Mouse (Mus musculus) cerebellum, postnatal 14 days (tissue): ENCODE data around the gene Aig1.
A peak's percentile ranks its signal among the peaks of the same experiment; 100 is the strongest.
"Not testable (repeated sequence)": the region's sequence is repeated elsewhere in the genome, so short reads cannot be mapped to it uniquely, and the experiment has no call there.

Experiments
- DNase-seq, 2 experiments: peaks; one replicate each; pipeline ENCODE4 v3.0.0; 2021; ENCODE audit warnings: mixed read lengths in 2 of 2

Gene Aig1

GRCm38 (mm10) chr10:13868371-13869321 lies at the start of gene Aig1:
Gene Aig1, minus strand, starts transcription at chr10:13868980.
- peak; percentile 82 to 88 for DNase-seq

GRCm38 (mm10) chr10:13916645-13917342 lies 48.0 kb upstream of the Aig1 start:
- DNase-seq = peak; percentile 67 to 72

DNA sequence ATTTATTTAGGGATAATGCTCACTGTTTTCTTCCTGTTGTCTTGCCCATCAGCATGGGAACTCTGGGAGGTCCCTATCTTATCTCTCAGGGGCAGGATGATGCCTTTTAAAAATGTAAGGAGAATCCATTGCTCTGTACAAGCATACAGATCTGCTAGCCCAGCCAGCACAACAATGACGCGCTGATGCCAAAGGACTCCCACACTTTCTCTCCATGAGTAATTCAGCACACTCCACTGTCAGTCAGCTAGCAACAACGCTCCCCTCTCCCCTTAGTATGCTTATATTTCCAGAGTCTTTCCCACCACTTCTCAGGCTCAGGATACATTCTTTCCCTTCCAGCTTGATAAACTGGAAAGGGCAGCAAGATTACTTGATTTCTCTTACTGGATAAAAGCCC lies 46.4 kb upstream of the Aig1 start:
- DNase-seq = no peak

DNA sequence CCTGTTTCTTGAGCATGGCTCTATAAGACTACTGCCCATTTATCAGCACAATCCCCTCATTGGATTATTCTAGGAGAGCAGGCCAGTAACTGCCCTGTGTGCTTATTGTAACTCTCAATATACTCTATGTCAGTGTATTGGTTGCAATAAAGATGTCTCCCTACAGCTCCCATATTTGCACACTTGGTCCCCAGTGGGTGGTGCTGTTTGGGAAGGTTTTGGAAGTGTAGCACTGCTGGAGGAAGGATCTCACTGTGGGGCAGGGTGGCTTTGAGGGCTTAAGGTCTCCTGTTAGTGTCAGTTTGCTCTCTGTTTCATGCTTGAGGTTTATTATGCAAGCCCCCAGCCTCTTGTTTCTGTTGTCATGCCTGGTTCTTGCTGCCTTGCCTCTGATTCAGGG lies 44.9 kb upstream of the Aig1 start:
- peak in 1 of 2 experiments; percentile 12 for DNase-seq

DNA sequence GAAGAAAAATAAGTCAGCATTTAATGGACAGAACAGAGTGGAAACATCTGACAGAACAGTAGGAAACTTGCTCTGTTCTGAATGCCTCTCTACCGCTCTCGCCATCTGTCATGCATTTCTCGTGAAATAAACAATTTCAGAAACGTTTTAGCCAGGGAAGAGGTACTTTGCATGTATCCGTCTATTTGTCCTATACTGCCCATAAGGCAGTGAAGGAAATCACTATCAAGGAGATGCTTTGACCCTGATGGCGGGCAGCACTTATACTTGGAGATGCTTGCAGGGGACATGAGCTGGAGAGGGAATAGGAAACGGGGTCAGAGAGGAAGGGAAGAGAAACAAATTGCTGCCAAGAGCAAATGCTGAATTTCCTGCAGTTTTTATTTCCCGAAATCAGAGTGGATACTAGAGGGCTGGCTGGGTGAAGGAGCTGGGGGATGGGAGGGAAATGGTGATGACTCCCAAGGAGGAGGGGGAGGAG lies 37.5 kb upstream of the Aig1 start:
- peak; percentile 57 to 74 for DNase-seq

GRCm38 (mm10) chr10:13905618-13906017 lies 36.8 kb upstream of the Aig1 start:
- peak; percentile 10 to 45 for DNase-seq

DNA sequence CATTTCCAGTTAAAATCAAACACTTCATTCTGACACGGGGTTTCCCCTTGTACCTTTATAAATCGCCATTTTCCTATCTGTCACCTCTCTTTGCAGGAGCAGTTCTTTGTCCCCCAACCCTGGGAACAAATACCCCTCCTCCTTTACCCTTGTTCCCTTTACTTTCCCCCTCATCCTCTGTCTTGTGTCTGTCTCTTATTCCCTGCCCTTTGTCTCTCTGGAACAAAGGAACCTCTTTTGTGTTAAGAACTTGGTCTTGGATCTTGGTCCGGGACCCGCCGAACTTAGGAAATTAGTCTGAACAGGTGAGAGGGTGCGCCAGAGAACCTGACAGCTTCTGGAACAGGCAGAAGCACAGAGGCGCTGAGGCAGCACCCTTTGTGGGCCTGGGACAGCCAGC lies 24.0 kb upstream of the Aig1 start:
- not testable (repeated sequence) for DNase-seq

GRCm38 (mm10) chr10:13882975-13883875 lies 14.4 kb upstream of the Aig1 start:
- DNase-seq = peak in 1 of 2 experiments; percentile 30

DNA sequence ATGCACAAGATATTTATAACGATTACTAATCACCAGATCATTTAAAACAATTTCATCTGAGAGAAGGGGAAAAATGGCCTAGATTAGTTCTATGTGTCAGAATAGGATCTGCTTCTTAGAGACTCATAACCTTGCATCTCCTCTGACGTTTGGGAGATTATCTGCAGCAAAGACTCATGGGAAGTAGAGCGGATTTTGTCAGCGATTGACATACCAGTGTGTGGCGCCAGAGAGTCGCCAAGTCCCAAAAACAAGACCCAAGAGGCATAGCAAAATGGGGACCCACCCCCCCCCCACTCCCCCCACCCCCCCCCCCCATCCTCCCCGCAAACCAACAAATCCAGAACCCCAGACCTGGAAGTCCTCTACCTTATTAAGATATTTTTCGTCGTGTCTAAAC lies 13.7 kb upstream of the Aig1 start:
- no peak for DNase-seq

DNA sequence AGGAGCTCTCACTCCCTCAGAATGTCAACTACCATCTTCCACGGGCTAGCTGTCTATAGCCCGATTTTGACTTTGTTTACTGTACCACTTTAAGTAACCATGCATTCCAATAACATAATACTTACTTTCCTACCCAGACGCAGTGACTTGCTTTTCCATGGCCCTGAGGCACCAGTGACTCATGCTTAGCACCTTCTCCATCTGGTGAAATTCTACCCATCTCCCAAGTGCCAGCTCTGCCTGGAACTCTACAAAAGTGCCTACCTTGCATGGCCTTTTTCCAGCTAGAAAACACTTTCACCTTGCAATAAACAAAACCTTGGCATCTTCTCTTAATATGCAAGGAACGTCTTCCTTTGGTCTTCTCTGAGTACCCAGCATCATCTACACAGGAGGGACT lies 9.9 kb upstream of the Aig1 start:
- no peak for DNase-seq

GRCm38 (mm10) chr10:13875038-13875420 lies 6.2 kb upstream of the Aig1 start:
- no peak for DNase-seq

DNA sequence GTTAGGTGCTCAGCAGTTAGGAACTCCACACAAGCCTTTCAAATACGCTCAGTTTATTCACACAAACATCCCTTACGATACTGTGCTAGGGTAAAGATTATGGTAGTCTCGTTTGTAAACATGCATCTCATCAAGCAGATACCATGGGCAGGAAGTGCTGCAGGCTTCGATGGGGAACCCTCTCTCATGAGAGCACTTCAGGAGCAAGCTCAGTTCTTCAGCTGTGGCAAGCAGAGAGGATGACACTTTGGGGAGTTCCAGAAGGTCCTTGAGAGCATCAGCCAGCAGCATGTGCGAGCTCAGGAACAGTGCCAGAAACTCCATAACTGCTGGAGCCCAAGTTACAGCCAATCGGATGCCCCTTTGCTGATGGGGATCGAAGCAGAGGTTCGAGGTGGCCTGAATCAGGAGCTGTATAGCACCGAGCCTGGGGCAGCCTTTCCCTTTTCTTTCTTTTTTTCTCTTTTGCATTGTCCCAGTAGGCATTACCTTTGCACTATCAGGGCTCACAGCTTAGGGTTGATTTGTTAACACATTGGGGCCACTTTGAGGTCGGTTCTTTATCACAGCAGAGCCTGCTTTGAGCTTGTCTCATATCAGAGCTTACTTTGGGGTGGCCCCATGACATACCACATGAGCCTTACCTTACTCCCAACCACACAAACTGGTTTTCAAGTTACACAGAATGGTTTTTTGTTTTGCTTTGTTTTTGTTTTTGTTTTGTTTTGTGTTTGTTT lies 5.7 kb upstream of the Aig1 start:
- DNase-seq = no peak

DNA sequence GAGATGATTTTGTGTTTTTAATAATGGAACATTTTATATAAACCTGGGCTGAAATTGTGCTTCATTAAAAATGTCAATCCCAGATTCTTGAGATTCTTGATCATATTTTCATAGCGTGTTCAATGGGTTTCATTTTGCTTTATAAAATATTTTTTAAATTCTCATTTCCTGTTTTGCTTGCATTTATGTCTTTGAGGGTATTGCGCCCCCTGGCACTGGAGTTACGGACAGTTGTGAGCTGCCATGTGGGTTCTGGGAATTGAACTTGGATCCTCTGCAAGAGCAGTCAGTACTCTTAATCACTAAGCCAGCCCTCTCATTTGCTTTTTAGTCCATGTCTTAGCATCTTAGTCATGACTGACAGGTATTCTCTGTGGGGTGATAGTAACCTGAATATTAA lies 1.8 kb upstream of the Aig1 start:
- no peak for DNase-seq

DNA sequence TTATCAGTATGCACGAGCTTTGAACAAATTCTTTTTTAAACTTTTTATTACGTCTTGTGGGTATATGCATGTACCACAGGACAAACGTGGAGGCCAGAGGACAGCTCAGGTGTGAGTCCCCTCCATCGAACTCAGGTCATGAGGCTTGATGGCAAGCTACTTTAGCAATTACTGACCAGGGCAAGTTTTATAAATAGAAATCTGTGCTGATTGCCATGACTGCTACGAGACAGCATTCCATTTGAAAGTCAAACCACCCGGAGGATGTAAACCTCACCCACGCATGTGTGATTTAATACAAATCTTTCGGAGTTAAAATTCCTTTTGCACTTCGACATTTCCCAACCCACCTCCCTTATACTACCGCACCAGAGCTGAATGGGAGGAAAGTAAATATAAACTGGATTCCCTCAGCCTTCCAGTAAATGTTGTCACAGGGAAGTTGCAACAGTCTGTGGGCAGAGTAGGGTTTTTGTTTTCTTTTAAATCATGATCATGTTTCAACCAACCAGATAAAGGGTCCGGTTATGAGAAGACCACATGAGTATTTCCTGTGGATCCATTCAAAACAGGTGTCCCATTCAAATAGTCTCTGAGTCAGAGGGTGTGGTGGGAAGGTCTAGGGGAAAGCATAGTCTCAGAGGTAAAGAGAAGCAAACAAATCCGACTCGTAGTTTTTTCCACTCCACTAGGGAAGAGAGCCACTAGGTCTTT lies 699 bp upstream of the Aig1 start:
- peak in 1 of 2 experiments; percentile 32 for DNase-seq

- peak; percentile 55 to 65 for DNase-seq
Observed at GRCm38 (mm10) chr10:13866391-13866790, 2.4 kb downstream of the Aig1 start.

GRCm38 (mm10) chr10:13861115-13861909 lies 7.5 kb downstream of the Aig1 start:
- DNase-seq = no peak

DNA sequence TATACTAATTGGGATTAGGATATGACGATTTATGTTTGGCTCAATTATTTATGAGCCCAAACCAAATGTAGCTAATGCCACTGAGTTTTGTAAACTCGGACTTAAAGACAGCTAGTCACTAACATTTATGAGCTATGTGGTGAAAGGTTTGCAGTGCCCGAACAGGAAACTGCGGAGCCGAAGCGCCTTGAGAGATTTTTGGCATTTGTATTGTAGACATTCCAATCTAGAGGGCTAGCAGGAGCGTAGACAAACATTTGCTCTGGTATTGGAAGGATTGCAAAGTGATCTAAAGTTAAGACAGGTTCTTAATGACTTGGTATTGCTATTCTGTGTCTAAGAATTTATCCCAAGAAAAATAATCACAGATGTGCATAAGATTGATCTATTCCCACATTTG lies 12.3 kb downstream of the Aig1 start:
- no peak for DNase-seq

DNA sequence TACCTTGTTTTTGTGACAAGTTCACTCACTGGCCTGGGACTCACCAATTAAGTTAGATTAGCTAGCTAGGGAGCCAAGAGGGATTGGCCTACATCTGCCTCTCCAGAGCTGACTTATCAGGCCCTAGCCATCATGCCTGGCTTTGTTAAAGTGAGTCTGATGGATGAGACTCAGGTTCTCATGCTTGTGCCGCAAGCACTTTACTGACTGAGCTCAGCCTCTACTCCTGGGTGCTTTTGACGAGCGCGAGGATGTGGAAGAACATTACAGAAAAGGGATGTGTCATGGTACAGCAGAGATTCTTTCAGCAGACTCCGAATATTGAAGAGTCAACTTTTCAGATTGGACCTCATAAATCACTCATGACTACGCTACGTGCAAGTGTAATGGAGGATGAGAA lies 12.8 kb downstream of the Aig1 start:
- DNase-seq = no peak

- no peak for DNase-seq
Observed at GRCm38 (mm10) chr10:13855111-13855510, 13.7 kb downstream of the Aig1 start.

DNA sequence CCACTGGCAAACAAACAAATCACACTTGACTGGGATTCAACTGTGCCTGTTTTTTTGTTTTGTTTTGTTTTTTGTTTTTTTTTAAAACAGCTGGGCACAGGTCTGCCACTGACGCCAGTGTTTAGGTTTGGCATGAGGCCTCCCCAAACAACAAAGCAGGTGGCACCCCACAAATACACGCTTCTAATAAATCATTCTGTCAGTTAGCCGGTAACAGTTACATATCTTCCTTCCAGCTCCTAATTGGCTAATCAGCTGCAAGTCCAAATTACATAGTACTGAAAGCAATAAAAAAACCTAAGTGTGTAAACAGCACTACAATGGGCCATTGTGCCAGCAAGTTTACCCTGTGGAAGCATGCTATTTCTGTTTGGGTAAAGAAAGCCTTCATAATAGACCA lies 18.7 kb downstream of the Aig1 start:
- no peak for DNase-seq
